Mouse (Mus musculus) MEL (cell line): ENCODE measurements around the gene Tnrc6c. TPM values are rescaled to one million over a fixed set of nuclear protein-coding genes. Genes with fewer than 3 reads are reported as not detected.

Experiments
- DNase-seq: peaks from one replicate; pipeline ENCODE4 v3.0.0; 2011; ENCODE audit warnings: low read depth, low spot score
- H3K27ac ChIP-seq: 2 replicates; pipeline ENCODE4 v1.5.1; 2012; ENCODE audit warnings: low read depth, mild to moderate bottlenecking, control low read depth, low read length, moderate library complexity; ENCODE audit not compliant: control insufficient read depth
- H3K27me3 ChIP-seq, 2 experiments: fragments of 150-350 bp in 1 of 2; sonication (generic) in 1 of 2; 2 replicates each; pipeline ENCODE4 v1.6.1; 2012; ENCODE audit warnings: low read length in 2 of 2, mild to moderate bottlenecking in 2 of 2, improper control_type of control experiment in 1 of 2, moderate library complexity in 1 of 2; ENCODE audit not compliant: insufficient read depth in 2 of 2, control insufficient read depth in 1 of 2
- H3K36me3 ChIP-seq, 2 experiments: 2 replicates each; pipeline ENCODE4 v1.6.1; 2012 to 2014; ENCODE audit warnings: low read length in 2 of 2, improper control_type of control experiment in 1 of 2, inconsistent platforms in 1 of 2, mild to moderate bottlenecking in 1 of 2; ENCODE audit not compliant: insufficient read depth in 2 of 2, control insufficient read depth in 1 of 2
- H3K4me1 ChIP-seq, 2 experiments: fragments of 150-350 bp in 1 of 2; sonication (generic) in 1 of 2; 2 replicates each; pipeline ENCODE4 v1.6.1; 2012; ENCODE audit warnings: low read length in 2 of 2, improper control_type of control experiment in 1 of 2, mild to moderate bottlenecking in 1 of 2; ENCODE audit not compliant: insufficient read depth in 2 of 2, control insufficient read depth in 1 of 2
- H3K4me3 ChIP-seq, 2 experiments: fragments of 150-350 bp in 1 of 2; sonication (generic) in 1 of 2; 2 replicates each; pipeline ENCODE4 v1.5.1; 2012; ENCODE audit warnings: low read depth in 2 of 2, low read length in 2 of 2, mild to moderate bottlenecking in 2 of 2, moderate library complexity in 2 of 2, control low read depth in 1 of 2, improper control_type of control experiment in 1 of 2; ENCODE audit not compliant: control insufficient read depth in 1 of 2, insufficient read depth in 1 of 2
- H3K79me2 ChIP-seq: 2 replicates; pipeline ENCODE4 v1.6.1; 2012; ENCODE audit warnings: mild to moderate bottlenecking, low read length, moderate library complexity; ENCODE audit not compliant: control insufficient read depth, poor library complexity, insufficient read depth
- H3K9ac ChIP-seq: 2 replicates; pipeline ENCODE4 v1.6.1; 2012; ENCODE audit warnings: low read depth, mild to moderate bottlenecking, control low read depth, low read length, moderate library complexity; ENCODE audit not compliant: control insufficient read depth, poor library complexity, severe bottlenecking
- H3K9me3 ChIP-seq: fragments of 150-350 bp; sonication (generic); replicated peaks from 2 replicates; pipeline ENCODE4 v1.6.1; 2012; ENCODE audit warnings: mild to moderate bottlenecking, low read length, improper control_type of control experiment, moderate library complexity; ENCODE audit not compliant: insufficient read depth
- BHLHE40 ChIP-seq: IDR thresholded peaks from 2 replicates; pipeline ENCODE4 v1.6.1; 2012; ENCODE audit warnings: low read depth, mild to moderate bottlenecking, inconsistent platforms, low read length, improper control_type of control experiment, borderline replicate concordance
- ELF1 ChIP-seq: IDR thresholded peaks from 2 replicates; pipeline ENCODE4 v1.6.1; 2014; ENCODE audit warnings: low read depth, mild to moderate bottlenecking, inconsistent platforms, low read length, improper control_type of control experiment, moderate library complexity
- EP300 ChIP-seq, 2 experiments: IDR thresholded peaks; 2 replicates each; pipeline ENCODE4 v1.6.1; 2011; ENCODE audit warnings: improper control_type of control experiment in 2 of 2, low read length in 2 of 2, low read depth in 1 of 2, mild to moderate bottlenecking in 1 of 2
- ETS1 ChIP-seq: IDR thresholded peaks from 2 replicates; pipeline ENCODE4 v1.6.1; 2012; ENCODE audit warnings: low read depth, mild to moderate bottlenecking, inconsistent platforms, low read length, improper control_type of control experiment, moderate library complexity
- GATA1 ChIP-seq: IDR thresholded peaks from 2 replicates; pipeline ENCODE4 v1.6.1; 2011; ENCODE audit warnings: low read depth, low read length, improper control_type of control experiment
- MAZ ChIP-seq: IDR thresholded peaks from 2 replicates; pipeline ENCODE4 v1.6.1; 2012; ENCODE audit warnings: low read depth, mild to moderate bottlenecking, inconsistent platforms, low read length, improper control_type of control experiment
- MYB ChIP-seq: IDR thresholded peaks from 2 replicates; pipeline ENCODE4 v1.6.1; 2011; ENCODE audit warnings: mild to moderate bottlenecking, low read depth, low read length, improper control_type of control experiment
- NELFE ChIP-seq: IDR thresholded peaks from 2 replicates; pipeline ENCODE4 v1.6.1; 2011; ENCODE audit warnings: low read depth, low read length, improper control_type of control experiment
- POLR2A ChIP-seq, 2 experiments: IDR thresholded peaks; 2 replicates each; pipeline ENCODE4 v1.6.1; 2011 to 2012; ENCODE audit warnings: low read length in 2 of 2, mild to moderate bottlenecking in 2 of 2, control low read depth in 1 of 2, improper control_type of control experiment in 1 of 2, low read depth in 1 of 2, moderate library complexity in 1 of 2; ENCODE audit not compliant: control insufficient read depth in 1 of 2, insufficient read depth in 1 of 2, poor library complexity in 1 of 2
- POLR2AphosphoS5 ChIP-seq: IDR thresholded peaks from 2 replicates; pipeline ENCODE4 v1.6.1; 2012; ENCODE audit warnings: low read depth, borderline replicate concordance, mild to moderate bottlenecking, inconsistent platforms, low read length, moderate library complexity, mixed read lengths
- SIN3A ChIP-seq: IDR thresholded peaks from 2 replicates; pipeline ENCODE4 v1.6.1; 2012; ENCODE audit warnings: low read length, improper control_type of control experiment, inconsistent platforms
- TBP ChIP-seq: IDR thresholded peaks from 2 replicates; pipeline ENCODE4 v1.8.0; 2011; ENCODE audit warnings: low read depth, low read length, improper control_type of control experiment
- TCF12 ChIP-seq: IDR thresholded peaks from 2 replicates; pipeline ENCODE4 v1.6.1; 2014; ENCODE audit warnings: low read depth, mild to moderate bottlenecking, inconsistent platforms, low read length, improper control_type of control experiment, moderate library complexity
- UBTF ChIP-seq: IDR thresholded peaks from 2 replicates; pipeline ENCODE4 v1.6.1; 2012; ENCODE audit warnings: low read depth, mild to moderate bottlenecking, inconsistent platforms, low read length, improper control_type of control experiment, moderate library complexity, borderline replicate concordance; ENCODE audit not compliant: insufficient read depth
- ZKSCAN1 ChIP-seq: IDR thresholded peaks from 2 replicates; pipeline ENCODE4 v1.6.1; 2012; ENCODE audit warnings: low read depth, mild to moderate bottlenecking, inconsistent platforms, low read length, improper control_type of control experiment, moderate library complexity
- ZNF384 ChIP-seq: IDR thresholded peaks from 2 replicates; pipeline ENCODE4 v1.6.1; 2012; ENCODE audit warnings: low read depth, mild to moderate bottlenecking, inconsistent platforms, low read length, improper control_type of control experiment
- polyA plus RNA-seq, 2 experiments: library from polyadenylated mRNA; stranded (reverse) in 1 of 2; unstranded in 1 of 2; fragments of >175 nt in 1 of 2; fragments of >200 nt in 1 of 2; gene quantifications; 2 replicates each; pipeline versions ENCODE4 v1.2.1 to v1.2.4; 2012; ENCODE audit warnings: low replicate concordance in 2 of 2, low read depth in 1 of 2; ENCODE audit not compliant: insufficient read length in 2 of 2, insufficient read depth in 1 of 2, missing spikeins in 1 of 2
- total RNA-seq: library from RNA; depleted of rRNA; stranded (reverse); fragments of 300-350 nt; gene quantifications from 2 replicates; pipeline ENCODE4 v1.2.3, GENCODE M21; 2012

Gene Tnrc6c
- total and polyA plus RNA-seq, 3 experiments, result 16.0 to 19.1 TPM; not detected in 1

DNA sequence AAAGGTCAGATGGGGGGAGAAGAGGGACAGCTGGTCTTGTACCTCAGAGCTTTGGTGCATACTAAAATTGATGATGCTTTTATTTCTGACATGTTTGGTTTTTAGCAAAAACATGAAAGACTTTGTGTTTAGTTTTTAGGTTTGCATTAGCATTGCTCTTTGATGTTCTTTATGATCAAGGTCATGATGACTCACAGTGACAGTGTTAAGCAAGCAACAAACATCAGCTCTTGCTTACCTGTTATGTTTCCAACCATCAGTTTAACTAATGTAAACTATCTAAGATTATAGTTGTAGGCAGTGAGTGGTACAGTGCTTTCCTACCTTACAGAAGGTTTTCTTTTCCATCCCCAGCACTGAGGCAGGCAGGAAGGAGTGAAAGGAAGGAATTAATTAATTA, 12.5 kb downstream of the Tnrc6c start:
- Histone ChIP-seq H3K27ac (no peak overlapping the region), H3K4me3 (no peak overlapping the region), H3K9ac (no peak overlapping the region), H3K36me3 (peaks cover 3 to 36% of the 10 kb centered on the region in 2 experiments; a peak in 3 of 4 replicates), H3K4me1 (peaks cover 20 to 22% of the 10 kb centered on the region in 2 experiments), H3K27me3 (no peaks in the 10 kb centered on the region), H3K9me3 (no peaks in the 10 kb centered on the region), H3K79me2 (peaks cover 60% of the 10 kb centered on the region)
- TF ChIP-seq MAZ (no peak), TCF12 (no peak), UBTF (no peak), TBP (no peak), POLR2AphosphoS5 (no peak), ETS1 (no peak), SIN3A (no peak), POLR2A (IDR thresholded peaks at IDR 0.05; ENCODE audit: control insufficient read depth in 1 of 2, insufficient read depth in 1 of 2, low read depth in 1 of 2, low read length in 2 of 2, poor library complexity in 1 of 2) (no peak), MYB (no peak)
- no peak for DNase-seq

DNA sequence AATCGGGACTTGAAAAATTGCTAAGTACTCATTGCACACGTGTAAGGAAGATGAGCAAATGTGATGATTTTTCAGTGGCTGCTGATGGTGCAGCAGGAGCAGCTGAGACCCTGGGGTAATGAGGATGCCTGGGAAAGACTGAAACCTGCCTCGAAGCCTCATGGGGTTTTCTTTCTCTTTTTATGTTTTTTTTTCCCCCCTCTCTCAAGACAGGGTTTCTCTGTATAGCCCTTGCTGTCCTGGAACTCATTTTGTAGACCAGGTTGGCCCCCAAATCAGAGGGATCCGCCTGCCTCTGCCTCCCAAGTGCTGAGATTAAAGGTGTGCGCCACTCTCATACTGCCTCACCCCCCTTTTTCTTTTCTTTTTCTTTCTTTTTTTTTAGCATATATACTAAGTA, 13.1 kb downstream of the Tnrc6c start:
- H3K9ac ChIP-seq, result no peak overlapping the region

GRCm38 (mm10) chr11:117667825-117668224, 13.7 kb downstream of the Tnrc6c start:
- H3K36me3 ChIP-seq, result peaks cover 3 to 24% of the 10 kb centered on the region in 2 experiments; a peak in 3 of 4 replicates
- no peak overlapping the region for H3K4me3 ChIP-seq
- DNase-seq, result no peak
- no peak overlapping the region for H3K27ac ChIP-seq
- no peaks in the 10 kb centered on the region for H3K9me3 ChIP-seq
- peaks cover 13 to 14% of the 10 kb centered on the region in 2 experiments for H3K4me1 ChIP-seq
- H3K9ac ChIP-seq, result no peak overlapping the region
- peak; percentile 59 for TF ChIP-seq GATA1
- no peak for TF ChIP-seq NELFE
- peak; percentile 33; the same call in 1 of the 2 replicates for TF ChIP-seq ETS1
- peak; percentile 70; the same call in 1 of the 2 replicates for TF ChIP-seq BHLHE40
- TF ChIP-seq ZNF384, result no peak
- peak in 1 of 2 experiments; percentile 30; a peak in 2 of 4 replicates for TF ChIP-seq EP300 (IDR thresholded peaks at IDR 0.05; ENCODE audit: low read depth in 1 of 2, low read length in 2 of 2)
- no peak for TF ChIP-seq ELF1
- H3K79me2 ChIP-seq, result peaks cover 54% of the 10 kb centered on the region
- no peaks in the 10 kb centered on the region for H3K27me3 ChIP-seq

More for the DNA sequence above, 13.1 kb downstream of the Tnrc6c start:
- DNase-seq, result no peak
- Histone ChIP-seq H3K4me3 (no peak overlapping the region), H3K4me1 (peaks cover 14 to 19% of the 10 kb centered on the region in 2 experiments), H3K9me3 (no peaks in the 10 kb centered on the region), H3K27ac (no peak overlapping the region)
- TF ChIP-seq ZKSCAN1, result no peak
- no peak for TF ChIP-seq MAZ
- TF ChIP-seq, all 39 proteins: peak for 0
- H3K36me3 ChIP-seq, result peaks cover 3 to 31% of the 10 kb centered on the region in 2 experiments; a peak in 3 of 4 replicates
- H3K79me2 ChIP-seq, result peaks cover 56% of the 10 kb centered on the region
- H3K27me3 ChIP-seq, result no peaks in the 10 kb centered on the region
